Mouse (Mus musculus) midbrain, postnatal 0 days (tissue): ENCODE data around the gene Ppp1r10. TPM values are rescaled to one million over a fixed set of nuclear protein-coding genes. Genes with fewer than 3 reads are reported as not detected.

Experiments
- ATAC-seq: fragments of 200-750 bp; cut with Nextera tagmentation; 2 replicates; pipeline ENCODE4 v1.8.0; 2017; ENCODE audit warnings: moderate number of reproducible peaks, mild to moderate bottlenecking, moderate TSS enrichment, moderate library complexity; ENCODE audit not compliant: low FRiP score
- DNase-seq: peaks from one replicate; pipeline ENCODE4 v3.0.0-alpha.2; 2015; ENCODE audit warnings: low spot score
- H3K27ac ChIP-seq: fragments of 300-500 bp; sonication (generic); 2 replicates; pipeline ENCODE4 v1.5.1; 2014; ENCODE audit warnings: low read depth, mild to moderate bottlenecking, low read length, mixed read lengths
- H3K27me3 ChIP-seq: fragments of 300-500 bp; sonication (generic); 2 replicates; pipeline ENCODE4 v1.6.1; 2014; ENCODE audit warnings: low read length, control low read depth, mixed read lengths; ENCODE audit not compliant: insufficient read depth
- H3K36me3 ChIP-seq: fragments of 300-500 bp; sonication (generic); 2 replicates; pipeline ENCODE4 v1.6.1; 2014; ENCODE audit warnings: low read length, control low read depth, mixed read lengths; ENCODE audit not compliant: insufficient read depth
- H3K4me1 ChIP-seq: fragments of 300-500 bp; sonication (generic); 2 replicates; pipeline ENCODE4 v1.6.1; 2014; ENCODE audit warnings: mild to moderate bottlenecking, control low read depth, antibody characterized with exemption, low read length, mixed read lengths; ENCODE audit not compliant: insufficient read depth
- H3K4me2 ChIP-seq: fragments of 300-500 bp; sonication (generic); 2 replicates; pipeline ENCODE4 v1.6.1; 2014; ENCODE audit warnings: low read depth, mild to moderate bottlenecking, low read length, mixed read lengths; ENCODE audit not compliant: poor library complexity, severe bottlenecking
- H3K4me3 ChIP-seq: fragments of 300-500 bp; sonication (generic); 2 replicates; pipeline ENCODE4 v1.5.1; 2014; ENCODE audit warnings: low read depth, mild to moderate bottlenecking, low read length, moderate library complexity
- H3K9ac ChIP-seq: fragments of 300-500 bp; sonication (generic); replicated peaks from 2 replicates; pipeline ENCODE4 v1.6.1; 2014; ENCODE audit warnings: mild to moderate bottlenecking, low read length, moderate library complexity, mixed read lengths; ENCODE audit not compliant: poor library complexity, severe bottlenecking
- H3K9me3 ChIP-seq: fragments of 300-500 bp; sonication (generic); 2 replicates; pipeline ENCODE4 v1.6.1; 2016; ENCODE audit warnings: low read length, control low read depth
- CTCF ChIP-seq: IDR thresholded peaks from 2 replicates; pipeline ENCODE4 v1.5.1; 2016; ENCODE audit warnings: antibody characterized with exemption, mild to moderate bottlenecking
- WGBS: fragments of 180-500 bp; shearing (Covaris S2); extraction: QIAGEN DNeasy Blood & Tissue Kit; methylation state at CpG from one replicate; pipeline ENCODE4 v1.1.7; 2014; 5-methylcytosine and 5-hydroxymethylcytosine counted together
- polyA plus RNA-seq: library from polyadenylated mRNA; unstranded; fragments of >200 nt; fragmentation: Nextera tagmentation; extraction: Ambion mirVana; gene quantifications from 2 replicates; pipeline ENCODE4 v1.2.1, GENCODE M21; 2015
- total RNA-seq: library from RNA; depleted of rRNA; stranded (reverse); fragments of >200 nt; gene quantifications from 2 replicates; pipeline ENCODE4 v1.2.3, GENCODE M21; 2014; rRNA removed

Ppp1r10 gene
- 39.3 and 52.8 TPM in 2 replicates for total RNA-seq
- 23.0 and 24.8 TPM in 2 replicates for polyA plus RNA-seq

DNA sequence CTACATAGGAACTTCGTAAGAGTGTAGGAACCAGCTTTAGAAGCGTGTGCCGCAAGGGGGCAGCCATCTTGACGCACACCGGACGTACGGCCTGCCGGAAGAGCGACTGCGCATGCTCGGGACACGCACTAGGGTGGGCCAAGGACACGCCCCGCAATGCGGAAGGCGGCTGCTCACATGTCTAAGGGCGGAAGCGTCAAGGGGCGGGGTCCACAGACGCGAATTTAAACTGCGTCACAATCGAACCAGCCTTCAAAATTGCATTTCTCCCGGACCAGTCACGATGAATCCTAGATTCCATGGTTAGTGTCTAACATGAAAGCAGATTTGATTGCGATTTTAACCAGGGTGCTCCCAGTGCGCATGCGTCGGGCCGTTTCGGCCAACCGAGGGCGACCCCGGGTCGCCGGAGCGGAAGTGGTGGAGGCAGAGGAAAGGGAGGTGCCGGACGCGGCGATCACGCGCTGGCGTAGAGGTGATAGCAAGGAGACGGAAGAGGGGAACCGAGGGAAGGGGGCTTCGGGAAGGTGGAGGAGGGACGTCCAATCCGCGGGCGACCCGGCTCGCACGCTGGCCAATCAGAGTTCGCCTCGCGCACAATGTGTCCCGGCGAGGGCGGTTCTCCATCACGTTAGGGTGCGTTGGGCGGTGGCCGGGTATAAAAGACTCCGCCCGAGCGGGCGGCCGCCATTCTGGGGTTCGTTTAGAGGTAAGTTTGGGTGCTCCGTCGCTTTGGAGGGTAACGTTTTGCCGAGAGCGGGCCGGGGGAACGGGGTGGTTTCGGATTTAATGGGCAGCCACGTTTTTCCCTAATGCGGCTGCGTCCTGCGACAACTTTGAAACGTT is at the start of gene Ppp1r10, which contains the start of gene Mrps18b:
TSS of gene Ppp1r10 (plus strand) at position 138 of the 846 bp plus-strand sequence.
TSS of gene Mrps18b (minus strand) at position 93 of the 846 bp plus-strand sequence.
- peak; percentile 80 for TF ChIP-seq CTCF
- DNase-seq (peak; percentile 100), ATAC-seq (peak; percentile 92)
- Histone ChIP-seq H3K9me3 (no peaks in the 10 kb centered on the region), H3K9ac (peak within 1 kb of the TSS; percentile 91), H3K4me1 (peaks cover 7% of the 10 kb centered on the region; the same call in 1 of the 2 replicates), H3K27ac (peak within 1 kb of the TSS; percentile 98), H3K27me3 (no peaks in the 10 kb centered on the region), H3K4me2 (peak within 1 kb of the TSS; percentile 73), H3K4me3 (peak within 1 kb of the TSS; percentile 49), H3K36me3 (no peaks in the 10 kb centered on the region)
- under 1% methylated on average over 83 of the region's 83 CpGs for WGBS

GRCm38 (mm10) chr17:35866911-35867890 is 49.0 kb upstream of the Ppp1r10 start:
- DNase-seq (no peak), ATAC-seq (no peak)
- no peaks in the 10 kb centered on the region for H3K9me3 ChIP-seq
- 0 out of 2 replicates have a peak, but pooled peaks have one; percentile 23 for TF ChIP-seq CTCF
- H3K4me1 ChIP-seq, result peaks cover 20% of the 10 kb centered on the region
- no peaks in the 10 kb centered on the region for H3K27me3 ChIP-seq
- peak overlapping the region; percentile 91 for H3K4me2 ChIP-seq
- H3K27ac ChIP-seq, result peak overlapping the region; percentile 89
- no peaks in the 10 kb centered on the region for H3K36me3 ChIP-seq
- WGBS, result 6% methylated on average over 26 of the region's 26 CpGs
- H3K4me3 ChIP-seq, result peak overlapping the region; percentile 76
- H3K9ac ChIP-seq, result peak overlapping the region; percentile 83

DNA sequence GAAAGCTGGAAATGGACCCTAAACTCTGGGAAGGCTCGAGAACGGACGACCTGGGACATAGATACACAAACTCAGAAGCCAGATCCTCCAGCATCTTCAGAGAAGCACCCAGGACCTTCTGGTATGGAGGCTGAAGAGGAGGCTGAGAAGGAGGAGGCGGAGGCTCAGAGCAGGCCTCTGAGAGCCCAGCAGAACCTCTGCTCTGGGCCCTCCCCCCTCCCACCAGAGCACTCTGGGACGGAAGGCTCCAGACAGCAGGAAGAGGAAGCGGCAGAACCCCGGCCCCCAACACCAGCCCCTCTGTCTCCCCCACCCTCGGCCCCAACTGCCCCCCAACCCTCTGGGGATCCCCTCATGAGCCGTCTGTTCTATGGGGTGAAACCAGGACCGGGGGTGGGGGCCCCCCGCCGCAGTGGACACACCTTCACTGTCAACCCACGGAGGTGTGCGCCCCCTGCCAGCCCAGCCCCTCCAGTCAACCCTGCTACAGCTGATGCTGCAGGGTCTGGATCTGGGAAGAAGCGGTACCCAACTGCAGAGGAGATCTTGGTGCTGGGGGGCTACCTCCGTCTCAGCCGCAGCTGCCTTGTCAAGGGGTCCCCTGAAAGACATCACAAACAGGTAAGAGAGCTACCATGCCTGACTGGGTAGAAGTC is 47.9 kb upstream of the Ppp1r10 start:
- 25% methylated on average over 17 of the region's 17 CpGs for WGBS
- DNase-seq, result no peak
- Histone ChIP-seq H3K4me2 (peak overlapping the region; percentile 91), H3K9ac (peak overlapping the region; percentile 69), H3K36me3 (no peaks in the 10 kb centered on the region), H3K4me3 (peak overlapping the region; percentile 76), H3K27me3 (no peaks in the 10 kb centered on the region), H3K9me3 (no peaks in the 10 kb centered on the region), H3K27ac (peak overlapping the region; percentile 89), H3K4me1 (peaks cover 24% of the 10 kb centered on the region)
- no peak for ATAC-seq
- no peak for TF ChIP-seq CTCF

DNA sequence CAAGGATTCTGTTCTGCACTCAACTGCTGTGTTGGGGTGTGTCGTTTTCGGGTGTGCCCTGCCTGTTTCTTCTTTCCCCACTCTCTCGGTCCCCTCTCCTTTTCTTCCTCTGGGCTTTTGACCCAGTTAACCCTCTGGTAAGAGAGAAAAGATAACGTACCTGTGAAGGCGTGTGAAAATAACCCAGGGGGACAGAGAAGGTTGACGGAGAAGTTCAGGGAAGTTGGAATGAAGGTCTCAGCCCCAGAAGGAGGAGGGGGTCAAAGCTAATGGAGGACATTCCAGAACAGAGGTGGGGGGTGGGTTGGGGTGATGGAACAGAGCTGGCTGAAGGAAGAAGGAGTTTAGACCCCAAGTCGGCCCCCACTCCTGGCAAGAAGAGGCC is 47.3 kb upstream of the Ppp1r10 start:
- Histone ChIP-seq H3K36me3 (no peaks in the 10 kb centered on the region), H3K27me3 (no peaks in the 10 kb centered on the region), H3K9ac (peak overlapping the region; percentile 69), H3K4me2 (peak overlapping the region; percentile 91), H3K9me3 (no peaks in the 10 kb centered on the region), H3K4me1 (peaks cover 24% of the 10 kb centered on the region), H3K27ac (peak overlapping the region; percentile 33; the same call in 1 of the 2 replicates), H3K4me3 (peak overlapping the region; percentile 76)
- WGBS, result 3% methylated on average over 7 of the region's 7 CpGs
- no peak for DNase-seq
- no peak for ATAC-seq
- no peak for TF ChIP-seq CTCF

DNA sequence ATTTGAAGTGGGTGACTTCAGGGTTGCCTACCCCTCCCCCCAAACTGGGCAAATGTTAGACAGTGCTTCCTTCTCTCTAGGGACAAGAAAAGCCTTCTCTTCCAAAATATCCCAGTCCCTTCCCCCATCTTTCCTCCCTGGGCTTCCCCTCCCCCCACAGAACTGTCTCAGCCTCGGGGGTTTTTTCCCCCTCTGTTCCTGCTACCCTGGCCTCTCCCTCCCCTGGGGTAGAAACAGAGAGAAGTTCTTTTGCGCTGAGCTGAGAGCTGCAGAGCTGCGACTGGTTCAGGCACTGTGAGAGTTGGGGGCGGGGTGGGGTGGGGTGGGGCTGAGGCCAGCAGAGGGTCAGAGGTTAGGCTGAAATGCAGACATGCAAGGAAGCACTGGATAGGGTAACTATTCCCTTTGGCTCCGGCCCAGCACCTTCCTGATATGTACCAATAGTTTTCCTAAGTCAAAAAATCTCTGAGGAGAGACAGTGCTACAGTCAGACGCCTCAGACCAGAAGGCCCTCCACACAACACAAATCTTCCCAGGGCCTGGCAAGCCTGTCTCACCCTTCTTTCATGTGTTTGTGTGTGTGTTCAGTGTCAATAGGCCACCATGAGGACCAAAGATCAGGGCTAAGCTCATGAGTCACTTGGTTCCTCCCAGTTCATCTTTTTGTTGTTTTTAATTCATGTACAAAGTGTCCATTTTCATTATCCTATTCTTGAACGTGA is 46.7 kb upstream of the Ppp1r10 start:
- Histone ChIP-seq H3K27ac (peak overlapping the region; percentile 57), H3K4me3 (peak overlapping the region; percentile 76), H3K9me3 (no peaks in the 10 kb centered on the region), H3K4me2 (peak overlapping the region; percentile 91), H3K4me1 (peaks cover 24% of the 10 kb centered on the region), H3K27me3 (no peaks in the 10 kb centered on the region), H3K36me3 (no peaks in the 10 kb centered on the region), H3K9ac (peak overlapping the region; percentile 69)
- no peak for TF ChIP-seq CTCF
- ATAC-seq, result no peak
- peak; percentile 21 for DNase-seq
- 2% methylated on average over 7 of the region's 7 CpGs for WGBS
